Mouse (Mus musculus) naive thymus-derived CD4-positive, alpha-beta T cell, adult 2 months (primary cell): ENCODE data around the gene Ogdh.
"Not testable (repeated sequence)": the region's sequence is repeated elsewhere in the genome, so short reads cannot be mapped to it uniquely, and the experiment has no call there.

Experiments used
- DNase-seq: peaks from one replicate; pipeline ENCODE4 v3.0.0-alpha.2; 2011; ENCODE audit warnings: low read depth

Gene Ogdh

DNA sequence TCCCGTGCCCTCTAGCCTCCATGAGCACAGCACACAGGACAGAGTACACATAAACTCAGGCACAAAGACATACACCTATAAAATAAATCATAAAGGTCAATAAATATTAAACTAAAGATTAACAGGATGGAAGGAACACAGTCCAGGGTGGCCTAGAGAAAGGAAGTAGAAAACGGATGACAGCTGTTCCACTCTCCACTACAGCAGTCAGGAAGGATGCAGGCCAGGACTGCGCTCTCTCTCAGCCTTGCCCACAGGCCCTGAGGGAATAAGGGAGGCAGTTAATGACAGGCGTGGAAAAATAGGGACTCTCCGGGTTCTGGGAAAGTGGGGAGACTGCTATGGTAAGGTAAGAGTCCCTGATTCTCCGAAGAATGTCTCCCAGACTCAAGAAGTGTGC is 75.0 kb downstream of the Ogdh start:
- no peak for DNase-seq

GRCm38 (mm10) chr11:6367156-6367555 is 75.7 kb downstream of the Ogdh start:
- DNase-seq: no peak

- DNase-seq: not testable (repeated sequence)
These were observed 76.6 kb downstream of the Ogdh start for GRCm38 (mm10) chr11:6367986-6368385.

GRCm38 (mm10) chr11:6371376-6372155 is 80.1 kb downstream of the Ogdh start:
- DNase-seq: no peak

GRCm38 (mm10) chr11:6372784-6373183 is 81.4 kb downstream of the Ogdh start:
- no peak for DNase-seq

DNA sequence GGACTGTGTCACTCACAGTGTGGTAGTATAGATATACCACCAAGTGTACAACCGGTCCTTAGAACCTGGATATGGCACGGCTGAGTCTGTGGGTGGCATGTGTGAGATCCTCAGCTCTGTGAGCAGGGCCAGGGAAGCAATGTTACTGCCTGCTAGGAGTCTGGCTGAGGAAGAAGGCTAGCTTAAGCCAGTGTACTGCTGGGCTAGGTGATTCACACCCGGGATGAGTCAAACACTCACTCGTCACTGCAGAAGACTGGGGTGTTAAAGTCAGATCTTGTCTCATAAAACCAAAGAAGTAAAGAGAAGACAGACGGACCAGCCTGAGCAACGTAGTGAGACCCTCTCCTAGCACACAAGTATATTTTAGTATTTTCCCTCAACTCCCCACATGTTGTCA is 89.5 kb downstream of the Ogdh start:
- DNase-seq: no peak

DNA sequence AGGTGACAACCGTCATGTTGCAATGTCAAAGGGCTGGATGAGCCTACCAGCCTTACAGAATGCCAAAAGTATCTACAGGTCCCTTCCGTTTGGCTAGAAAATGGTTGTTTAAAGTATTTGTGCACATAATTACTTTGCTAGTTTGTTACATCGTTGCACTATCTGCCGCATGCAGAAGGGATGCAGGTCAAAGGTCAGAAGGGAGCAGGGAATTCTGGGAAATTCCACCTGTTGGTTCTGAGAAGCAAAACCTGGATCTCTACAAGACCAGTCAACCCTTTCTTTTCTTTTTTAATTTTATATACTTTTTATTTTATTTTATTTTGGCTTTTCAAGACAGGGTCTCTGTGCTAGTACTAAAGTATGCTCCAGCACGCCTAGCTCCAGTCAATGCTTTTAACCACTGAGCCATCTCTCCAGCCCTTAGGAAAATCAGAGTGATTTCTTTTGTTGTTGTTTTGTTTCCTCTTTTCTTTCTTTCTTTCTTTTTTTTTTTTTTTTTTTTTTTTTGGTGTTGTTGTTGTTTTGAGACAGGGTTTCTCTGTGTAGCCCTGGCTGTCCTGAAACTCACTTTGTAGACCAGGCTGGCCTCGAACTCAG is 96.8 kb downstream of the Ogdh start:
- no peak for DNase-seq

DNA sequence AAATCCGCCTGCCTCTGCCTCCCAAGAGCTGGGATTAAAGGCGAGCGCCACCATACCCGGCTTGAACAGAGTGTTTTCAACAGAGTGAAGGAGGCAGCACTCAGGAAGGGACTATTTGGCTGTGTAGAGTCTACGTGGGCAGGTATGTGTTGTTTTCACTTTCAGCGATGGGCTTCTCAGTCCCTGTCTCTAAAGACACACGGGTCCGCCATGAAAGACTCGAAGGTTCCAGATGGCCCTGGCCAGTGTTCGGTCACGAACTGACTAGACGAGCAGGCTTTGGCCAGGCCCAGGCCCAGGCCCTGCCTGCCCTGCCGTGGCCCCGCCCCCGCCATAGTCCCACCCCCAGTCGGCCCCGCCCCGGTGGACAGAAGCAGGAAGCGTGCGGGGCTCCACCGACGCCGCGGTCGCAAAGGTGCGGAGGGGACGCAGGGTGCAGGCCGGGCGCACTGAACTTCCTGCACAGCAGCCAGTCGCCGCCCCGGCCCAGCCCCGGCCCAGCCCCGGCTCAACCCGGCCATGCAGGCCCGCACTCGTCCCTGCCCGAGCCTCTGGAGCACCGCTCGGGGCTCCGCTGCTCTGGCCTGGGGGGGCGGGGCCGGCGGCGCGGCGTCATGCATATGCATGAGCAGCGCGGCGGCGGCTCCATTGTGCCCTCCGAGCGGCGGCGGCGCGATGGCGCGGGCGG is 97.4 kb downstream of the Ogdh start, which contains the start of gene Zmiz2:
Gene Zmiz2, plus strand, starts transcription at position 349 of the 688 bp plus-strand sequence.
- peak; percentile 96 for DNase-seq

DNA sequence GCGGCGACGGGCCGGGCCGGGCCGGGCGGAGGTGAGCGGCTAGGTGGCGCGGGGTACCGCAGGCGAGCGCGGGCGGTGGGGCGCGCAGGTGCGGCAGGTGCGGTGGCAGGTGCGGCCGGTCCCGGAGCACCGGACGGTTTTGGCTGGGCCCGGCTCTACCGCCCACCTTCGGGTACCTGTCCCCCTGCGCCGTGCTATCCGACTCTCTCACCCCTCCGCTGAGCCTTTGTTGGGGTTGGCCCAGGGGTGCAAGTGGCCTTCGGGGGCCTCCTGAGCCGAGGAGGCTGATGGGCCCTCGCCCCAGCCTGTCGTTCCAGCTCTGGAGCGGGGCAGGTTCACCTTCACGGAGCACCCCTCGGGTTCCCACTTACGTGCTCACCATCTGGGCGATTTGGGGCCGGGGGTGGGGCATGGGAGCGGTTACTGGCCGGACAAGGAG is 98.1 kb downstream of the Ogdh start:
- no peak for DNase-seq

GRCm38 (mm10) chr11:6390376-6391053 is 99.1 kb downstream of the Ogdh start:
- no peak for DNase-seq

DNA sequence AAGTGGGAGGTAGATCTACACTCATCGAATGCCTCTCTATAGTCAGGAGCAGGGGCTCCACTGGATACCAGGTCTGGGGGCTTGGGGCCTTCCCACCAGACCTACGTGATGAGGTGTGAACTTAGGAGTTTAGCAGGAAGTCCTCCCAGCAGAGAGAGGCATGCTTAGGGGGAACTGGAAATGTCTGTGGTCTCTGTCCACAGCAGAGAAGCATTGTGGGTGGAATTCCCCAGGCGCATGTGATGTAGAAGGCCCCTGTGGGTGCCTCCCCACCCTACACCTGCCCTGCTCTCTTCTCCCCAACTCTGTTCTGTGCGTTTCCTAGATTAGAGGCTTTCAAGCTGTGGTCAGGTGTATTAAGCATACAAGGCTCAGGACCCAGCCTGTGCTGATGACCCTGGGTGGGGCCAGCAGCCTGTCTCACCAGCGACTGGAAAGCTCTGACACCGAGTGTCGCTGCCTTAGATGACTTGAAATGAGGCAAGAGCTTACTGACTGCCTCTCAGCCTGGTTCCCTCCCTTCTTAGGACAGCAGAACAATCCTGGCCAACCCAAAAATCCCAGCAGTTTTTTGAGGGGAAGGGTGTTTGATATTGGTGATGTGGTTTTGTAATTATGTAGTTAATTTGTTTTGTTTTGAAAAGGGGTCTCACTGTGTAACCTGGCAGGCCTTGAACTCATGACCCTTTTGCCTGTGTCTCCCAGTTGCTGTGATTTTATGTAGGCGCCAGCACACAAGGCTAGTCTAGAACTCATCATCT is 100.3 kb downstream of the Ogdh start:
- DNase-seq: peak; percentile 61

GRCm38 (mm10) chr11:6392857-6393256 is 101.4 kb downstream of the Ogdh start:
- DNase-seq: no peak

- DNase-seq: no peak
These were observed 102.4 kb downstream of the Ogdh start for GRCm38 (mm10) chr11:6393866-6394265.

DNA sequence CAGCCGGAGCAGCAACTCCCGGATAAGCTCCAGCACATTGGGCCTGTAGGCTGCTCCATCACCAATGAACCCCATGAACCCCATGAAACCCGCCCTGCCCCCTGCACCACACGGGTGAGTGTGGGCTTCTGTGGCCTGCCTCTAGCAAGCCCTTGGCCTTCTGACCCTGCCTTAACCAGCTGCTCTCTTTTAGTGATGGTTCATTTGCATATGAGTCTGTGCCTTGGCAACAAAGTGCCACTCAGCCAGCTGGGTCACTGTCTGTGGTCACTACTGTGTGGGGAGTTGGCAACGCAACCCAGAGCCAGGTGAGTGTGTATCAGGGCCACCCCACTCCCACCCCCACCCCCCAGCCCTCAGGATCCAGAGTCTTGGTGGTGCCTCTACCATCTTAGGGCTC is 104.1 kb downstream of the Ogdh start:
- DNase-seq: no peak

DNA sequence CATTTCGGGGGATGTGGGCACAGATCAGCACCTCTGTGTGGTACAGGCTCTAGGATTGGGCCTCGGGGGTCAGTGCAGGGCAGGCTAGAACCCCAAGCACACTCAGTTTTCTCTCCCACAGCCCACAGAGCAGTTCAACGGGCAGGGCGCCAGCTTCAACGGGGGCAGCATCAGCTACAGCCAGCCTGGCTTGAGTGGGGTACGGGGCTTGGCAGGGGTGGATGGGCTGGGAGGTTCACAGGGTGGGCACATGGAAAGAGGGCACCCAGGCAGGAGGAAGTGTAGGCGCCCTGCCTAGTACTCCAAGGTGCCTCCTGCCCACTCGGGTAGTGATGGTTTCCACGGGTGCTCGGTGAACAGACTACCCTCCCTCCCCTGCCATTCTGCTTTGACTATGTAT is 106.7 kb downstream of the Ogdh start:
- DNase-seq: no peak

DNA sequence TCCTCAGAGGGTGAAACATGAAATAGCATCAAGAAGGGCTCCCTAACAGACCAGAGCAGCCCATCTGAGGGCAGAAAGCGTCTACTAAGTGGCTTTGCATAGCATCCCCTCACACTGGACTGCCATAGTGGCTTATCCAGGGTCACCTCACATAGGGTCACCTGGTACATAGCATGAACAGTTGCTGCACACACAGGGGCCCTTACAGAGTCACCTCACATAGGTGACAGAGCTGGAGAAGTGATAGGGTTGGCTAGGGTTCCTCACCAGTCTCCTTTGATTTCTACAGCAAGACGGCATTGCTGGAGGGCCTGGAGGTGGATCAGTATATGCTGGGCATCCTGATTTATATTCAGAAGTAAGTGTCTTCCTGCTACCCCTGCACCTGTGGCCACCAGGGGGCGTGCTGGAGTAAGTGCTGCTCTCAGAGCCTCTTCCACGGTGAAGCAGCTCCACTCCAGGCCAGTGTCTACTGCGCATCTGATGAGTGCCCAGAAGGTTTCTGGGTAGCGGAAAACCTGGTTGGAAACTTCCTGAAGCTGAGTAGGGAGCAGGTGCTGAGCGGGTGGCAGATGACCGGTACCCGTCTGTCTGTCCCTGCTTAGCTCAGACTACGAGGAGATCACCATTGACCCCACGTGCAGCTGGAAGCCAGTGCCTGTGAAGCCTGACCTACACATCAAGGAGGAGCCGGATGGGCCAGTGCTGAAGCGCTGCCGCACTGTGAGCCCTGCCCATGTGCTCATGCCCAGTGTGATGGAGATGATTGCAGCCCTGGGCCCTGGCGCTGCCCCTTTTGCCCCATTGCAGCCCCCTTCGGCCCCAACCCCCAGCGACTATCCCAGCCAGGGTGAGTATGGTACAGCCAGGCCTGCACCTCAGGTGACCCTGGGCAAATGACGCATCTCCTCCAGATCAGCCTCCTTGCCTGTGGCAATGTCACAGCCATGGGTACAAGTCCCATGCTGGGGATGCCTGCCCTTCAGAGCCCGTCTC is 111.4 kb downstream of the Ogdh start:
- peak; percentile 89 for DNase-seq

- no peak for DNase-seq
These were observed 112.5 kb downstream of the Ogdh start for GRCm38 (mm10) chr11:6403830-6404405.

GRCm38 (mm10) chr11:6404699-6405566 is 113.5 kb downstream of the Ogdh start:
- no peak for DNase-seq

GRCm38 (mm10) chr11:6405591-6406081 is 114.2 kb downstream of the Ogdh start:
- DNase-seq: no peak
